Mouse (Mus musculus) neural tube, embryonic 15.5 days (tissue): Measurements from ENCODE around the gene Cct4. TPM values are rescaled to one million over a fixed set of nuclear protein-coding genes. Genes with fewer than 3 reads are reported as not detected.

Experiments used
- ATAC-seq: fragments of 200-750 bp; cut with Nextera tagmentation; 2 replicates; pipeline ENCODE4 v1.8.0; 2017; ENCODE audit warnings: mild to moderate bottlenecking, moderate TSS enrichment, moderate library complexity; ENCODE audit not compliant: low FRiP score
- H3K27ac ChIP-seq: fragments of 300-500 bp; sonication (generic); replicated peaks from 2 replicates; pipeline ENCODE4 v1.5.1; 2015; ENCODE audit warnings: mild to moderate bottlenecking, inconsistent platforms
- H3K27me3 ChIP-seq: fragments of 300-500 bp; sonication (generic); replicated peaks from 2 replicates; pipeline ENCODE4 v1.6.1; 2015; ENCODE audit warnings: inconsistent platforms
- H3K36me3 ChIP-seq: fragments of 300-500 bp; sonication (generic); 2 replicates; pipeline ENCODE4 v1.6.1; 2015; ENCODE audit warnings: inconsistent platforms
- H3K4me1 ChIP-seq: fragments of 300-500 bp; sonication (generic); 2 replicates; pipeline ENCODE4 v1.6.1; 2015; ENCODE audit warnings: inconsistent platforms
- H3K4me2 ChIP-seq: fragments of 300-500 bp; sonication (generic); 2 replicates; pipeline ENCODE4 v1.6.1; 2015; ENCODE audit warnings: inconsistent platforms, mild to moderate bottlenecking, moderate library complexity
- H3K4me3 ChIP-seq: fragments of 300-500 bp; sonication (generic); replicated peaks from 2 replicates; pipeline ENCODE4 v1.5.1; 2015; ENCODE audit warnings: mild to moderate bottlenecking, inconsistent platforms
- H3K9ac ChIP-seq: fragments of 300-500 bp; sonication (generic); replicated peaks from 2 replicates; pipeline ENCODE4 v1.6.1; 2015; ENCODE audit warnings: mild to moderate bottlenecking, inconsistent platforms
- H3K9me3 ChIP-seq: fragments of 300-500 bp; sonication (generic); replicated peaks from 2 replicates; pipeline ENCODE4 v1.6.1; 2016; ENCODE audit warnings: inconsistent platforms
- WGBS: fragments of 180-500 bp; shearing (Covaris S2); methylation state at CpG from one replicate; pipeline ENCODE4 v1.1.7; 2015; ENCODE audit warnings: mixed read lengths; 5-methylcytosine and 5-hydroxymethylcytosine counted together
- polyA plus RNA-seq: library from polyadenylated mRNA; unstranded; fragments of >200 nt; fragmentation: Nextera tagmentation; extraction: Ambion mirVana; gene quantifications from 2 replicates; pipeline ENCODE4 v1.2.1, GENCODE M21; 2015

The Cct4 gene
- polyA plus RNA-seq, 1 experiment from 2014 or later = 261 TPM

GRCm38 (mm10) chr11:22987357-22987756, 3.0 kb upstream of the Cct4 start:
- Histone ChIP-seq H3K27me3 (no peaks in the 10 kb centered on the region), H3K4me2 (no peak overlapping the region), H3K27ac (no peak overlapping the region), H3K4me1 (peaks cover 12% of the 10 kb centered on the region), H3K36me3 (no peaks in the 10 kb centered on the region), H3K9ac (no peak overlapping the region), H3K4me3 (no peak overlapping the region), H3K9me3 (no peaks in the 10 kb centered on the region)
- ATAC-seq = no peak
- 48% methylated on average over 2 of the region's 2 CpGs for WGBS

- H3K9me3 ChIP-seq = no peaks in the 10 kb centered on the region
- peak overlapping the region; percentile 64 for H3K9ac ChIP-seq
- peak overlapping the region; percentile 68 for H3K4me2 ChIP-seq
- peaks cover 12% of the 10 kb centered on the region for H3K36me3 ChIP-seq
- peaks cover 13% of the 10 kb centered on the region for H3K4me1 ChIP-seq
- WGBS = 52% methylated on average over 1 of the region's 1 CpGs
- peak; percentile 28 for ATAC-seq
- peak overlapping the region; percentile 92 for H3K27ac ChIP-seq
- no peaks in the 10 kb centered on the region for H3K27me3 ChIP-seq
- H3K4me3 ChIP-seq = peak overlapping the region; percentile 70
These were observed 533 bp upstream of the Cct4 start for GRCm38 (mm10) chr11:22989786-22990185.

- peak overlapping the region; percentile 70 for H3K4me3 ChIP-seq
- ATAC-seq = no peak
- peaks cover 24% of the 10 kb centered on the region for H3K36me3 ChIP-seq
- H3K9ac ChIP-seq = peak overlapping the region; percentile 79
- H3K27me3 ChIP-seq = no peaks in the 10 kb centered on the region
- peaks cover 13% of the 10 kb centered on the region for H3K4me1 ChIP-seq
- no peaks in the 10 kb centered on the region for H3K9me3 ChIP-seq
- WGBS = 13% methylated on average over 14 of the region's 14 CpGs
- peak overlapping the region; percentile 68 for H3K4me2 ChIP-seq
- H3K27ac ChIP-seq = no peak overlapping the region
These were observed 1.0 kb downstream of the Cct4 start for GRCm38 (mm10) chr11:22991218-22991835.

- Histone ChIP-seq H3K9me3 (no peaks in the 10 kb centered on the region), H3K36me3 (peaks cover 45% of the 10 kb centered on the region), H3K4me3 (no peak overlapping the region), H3K27ac (no peak overlapping the region), H3K4me2 (no peak overlapping the region), H3K27me3 (no peaks in the 10 kb centered on the region), H3K9ac (no peak overlapping the region), H3K4me1 (peaks cover 13% of the 10 kb centered on the region)
- WGBS = 90% methylated on average over 2 of the region's 2 CpGs
- ATAC-seq = no peak
These were observed 4.0 kb downstream of the Cct4 start for GRCm38 (mm10) chr11:22994271-22994670.

GRCm38 (mm10) chr11:22995461-22995860, 5.1 kb downstream of the Cct4 start:
- no peak overlapping the region for H3K4me3 ChIP-seq
- no peak for ATAC-seq
- peaks cover 13% of the 10 kb centered on the region for H3K4me1 ChIP-seq
- no peaks in the 10 kb centered on the region for H3K27me3 ChIP-seq
- no peak overlapping the region for H3K4me2 ChIP-seq
- WGBS = 95% methylated on average over 4 of the region's 4 CpGs
- no peak overlapping the region for H3K9ac ChIP-seq
- H3K9me3 ChIP-seq = no peaks in the 10 kb centered on the region
- peaks cover 57% of the 10 kb centered on the region for H3K36me3 ChIP-seq
- H3K27ac ChIP-seq = no peak overlapping the region

- no peak overlapping the region for H3K4me2 ChIP-seq
- no peaks in the 10 kb centered on the region for H3K27me3 ChIP-seq
- H3K27ac ChIP-seq = no peak overlapping the region
- H3K4me3 ChIP-seq = no peak overlapping the region
- H3K9ac ChIP-seq = no peak overlapping the region
- 95% methylated on average over 1 of the region's 1 CpGs for WGBS
- no peaks in the 10 kb centered on the region for H3K9me3 ChIP-seq
- no peak for ATAC-seq
- peaks cover 77% of the 10 kb centered on the region for H3K36me3 ChIP-seq
- H3K4me1 ChIP-seq = no peaks in the 10 kb centered on the region
These were observed 8.0 kb downstream of the Cct4 start for GRCm38 (mm10) chr11:22998308-22998707.

- WGBS = 94% methylated on average over 1 of the region's 1 CpGs
- peaks cover 40% of the 10 kb centered on the region for H3K36me3 ChIP-seq
- no peak overlapping the region for H3K4me2 ChIP-seq
- no peak overlapping the region for H3K9ac ChIP-seq
- ATAC-seq = no peak
- H3K4me1 ChIP-seq = peaks cover 7% of the 10 kb centered on the region
- no peak overlapping the region for H3K4me3 ChIP-seq
- no peaks in the 10 kb centered on the region for H3K27me3 ChIP-seq
- no peak overlapping the region for H3K27ac ChIP-seq
- no peaks in the 10 kb centered on the region for H3K9me3 ChIP-seq
These were observed 15.0 kb downstream of the Cct4 start for GRCm38 (mm10) chr11:23005276-23005675.

GRCm38 (mm10) chr11:23007166-23007480, 16.8 kb downstream of the Cct4 start:
- ATAC-seq = peak; percentile 61
- H3K36me3 ChIP-seq = peaks cover 24% of the 10 kb centered on the region
- H3K4me2 ChIP-seq = peak overlapping the region; percentile 70
- H3K27me3 ChIP-seq = no peaks in the 10 kb centered on the region
- peak overlapping the region; percentile 62 for H3K4me3 ChIP-seq
- 9% methylated on average over 6 of the region's 6 CpGs for WGBS
- no peaks in the 10 kb centered on the region for H3K9me3 ChIP-seq
- H3K4me1 ChIP-seq = peaks cover 7% of the 10 kb centered on the region
- peak overlapping the region; percentile 93 for H3K27ac ChIP-seq
- H3K9ac ChIP-seq = peak overlapping the region; percentile 73

- Histone ChIP-seq H3K9me3 (no peaks in the 10 kb centered on the region), H3K36me3 (peaks cover 19% of the 10 kb centered on the region), H3K9ac (peak within 1 kb of the TSS; percentile 73), H3K4me3 (peak within 1 kb of the TSS; percentile 62), H3K4me2 (peak within 1 kb of the TSS; percentile 70), H3K4me1 (peaks cover 7% of the 10 kb centered on the region), H3K27ac (peak within 1 kb of the TSS; percentile 93), H3K27me3 (no peaks in the 10 kb centered on the region)
- under 1% methylated on average over 22 of the region's 22 CpGs for WGBS
- ATAC-seq = peak; percentile 96
These were observed 17.3 kb downstream of the Cct4 start, which contains the start of gene Fam161a for GRCm38 (mm10) chr11:23007481-23008180. Gene Fam161a, plus strand, starts transcription at chr11:23007531.

- H3K27ac ChIP-seq = peak overlapping the region; percentile 93
- H3K4me3 ChIP-seq = peak overlapping the region; percentile 62
- no peaks in the 10 kb centered on the region for H3K9me3 ChIP-seq
- peaks cover 18% of the 10 kb centered on the region for H3K36me3 ChIP-seq
- H3K4me1 ChIP-seq = peaks cover 7% of the 10 kb centered on the region
- peak; percentile 96 for ATAC-seq
- peak overlapping the region; percentile 73 for H3K9ac ChIP-seq
- no peaks in the 10 kb centered on the region for H3K27me3 ChIP-seq
- under 1% methylated on average over 40 of the region's 40 CpGs for WGBS
- H3K4me2 ChIP-seq = peak overlapping the region; percentile 70
These were observed 18.0 kb downstream of the Cct4 start for GRCm38 (mm10) chr11:23008181-23008823.

- 25% methylated on average over 4 of the region's 4 CpGs for WGBS
- Histone ChIP-seq H3K4me1 (peaks cover 7% of the 10 kb centered on the region), H3K36me3 (peaks cover 12% of the 10 kb centered on the region), H3K27ac (no peak overlapping the region), H3K27me3 (no peaks in the 10 kb centered on the region), H3K4me3 (peak overlapping the region; percentile 62), H3K9me3 (no peaks in the 10 kb centered on the region), H3K9ac (no peak overlapping the region), H3K4me2 (peak overlapping the region; percentile 70)
- ATAC-seq = no peak
These were observed 18.5 kb downstream of the Cct4 start for GRCm38 (mm10) chr11:23008824-23009200.

GRCm38 (mm10) chr11:23013096-23013495, 22.8 kb downstream of the Cct4 start:
- H3K36me3 ChIP-seq = no peaks in the 10 kb centered on the region
- H3K27me3 ChIP-seq = no peaks in the 10 kb centered on the region
- no peak overlapping the region for H3K9ac ChIP-seq
- ATAC-seq = no peak
- peaks cover 3% of the 10 kb centered on the region; the same call in 1 of the 2 replicates for H3K4me1 ChIP-seq
- WGBS = 76% methylated on average over 1 of the region's 1 CpGs
- H3K4me3 ChIP-seq = no peak overlapping the region
- no peaks in the 10 kb centered on the region for H3K9me3 ChIP-seq
- H3K4me2 ChIP-seq = no peak overlapping the region
- no peak overlapping the region for H3K27ac ChIP-seq
